Mouse (Mus musculus): ENCODE results near the gene Anxa11.
"Not testable (repeated sequence)": the region's sequence is repeated elsewhere in the genome, so short reads cannot be mapped to it uniquely, and the experiment has no call there.

Gene Anxa11

DNA sequence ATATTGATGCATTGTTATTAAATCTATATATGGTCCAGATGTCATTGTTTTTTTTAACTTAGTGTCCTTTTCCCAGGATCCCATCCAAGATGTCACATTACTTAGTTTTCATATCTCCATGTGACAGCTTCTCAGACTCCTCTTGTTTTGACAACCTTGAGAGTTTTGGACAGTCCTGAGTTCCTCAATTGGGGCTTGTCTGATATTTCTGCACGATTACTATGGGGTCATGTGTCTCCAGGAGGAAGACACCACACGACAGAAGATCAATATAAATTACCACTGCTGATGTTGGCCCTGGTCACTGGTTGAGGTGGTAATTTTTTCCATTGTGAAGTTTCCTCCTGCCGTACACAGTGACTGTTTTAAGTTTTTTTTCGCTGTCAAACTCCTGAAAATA lies 377 bp upstream of the Anxa11 start:
- DNase-seq (ENCODE audit: low read depth, low spot score), result no peak

DNA sequence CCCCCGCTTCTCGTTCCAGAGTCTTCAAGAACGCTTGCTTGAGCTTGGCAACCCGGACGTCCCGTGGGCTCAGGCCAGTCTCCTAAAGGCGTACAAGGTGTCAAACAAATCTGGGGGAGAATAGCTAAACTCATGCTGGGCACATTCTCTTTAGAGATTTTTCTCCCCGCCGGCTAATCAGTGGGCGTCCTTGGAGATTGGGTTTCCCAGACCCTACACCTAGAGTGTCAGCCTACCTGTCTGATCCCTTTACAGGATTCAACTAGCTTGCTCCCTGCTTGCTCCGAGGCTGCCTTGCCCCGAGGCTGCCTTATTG lies 690 bp downstream of the Anxa11 start:
- DNase-seq (ENCODE audit: low read depth, low spot score), result peak; percentile 20

GRCm38 (mm10) chr14:25844372-25844771 lies 2.4 kb downstream of the Anxa11 start:
- DNase-seq (ENCODE audit: low read depth, low spot score), result no peak

DNA sequence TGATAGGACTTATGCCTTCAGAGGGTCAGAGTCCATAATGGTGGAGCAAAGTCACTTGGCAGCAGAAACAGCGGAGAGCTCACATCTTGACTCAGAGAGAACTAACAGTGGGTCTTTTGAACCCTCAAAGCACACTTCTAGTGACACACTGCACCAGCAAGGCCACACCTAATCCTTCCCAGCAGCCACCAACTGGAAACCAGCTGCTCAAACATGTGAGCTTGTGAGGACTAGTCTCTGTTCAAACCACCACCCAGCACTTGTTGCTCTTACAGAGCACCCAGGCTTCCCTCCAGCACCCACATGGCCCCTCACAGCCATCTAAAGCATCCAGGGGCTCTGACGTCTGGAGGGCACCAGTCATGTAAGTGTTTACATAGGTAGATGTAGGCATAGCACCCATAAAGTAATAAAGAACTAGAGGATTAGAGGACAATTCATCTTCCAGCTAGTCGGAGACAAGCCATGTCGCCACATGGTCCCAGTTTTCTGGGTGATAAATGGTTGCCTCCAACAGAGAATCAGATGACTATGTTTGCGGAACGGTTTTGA lies 4.0 kb downstream of the Anxa11 start:
- DNase-seq (ENCODE audit: low read depth, low spot score), result no peak

GRCm38 (mm10) chr14:25846516-25846915 lies 4.6 kb downstream of the Anxa11 start:
- DNase-seq (ENCODE audit: low read depth, low spot score), result no peak

GRCm38 (mm10) chr14:25847660-25848059 lies 5.7 kb downstream of the Anxa11 start:
- DNase-seq (ENCODE audit: low read depth, low spot score), result no peak

GRCm38 (mm10) chr14:25848237-25848636 lies 6.3 kb downstream of the Anxa11 start:
- no peak for DNase-seq (ENCODE audit: low read depth, low spot score)

DNA sequence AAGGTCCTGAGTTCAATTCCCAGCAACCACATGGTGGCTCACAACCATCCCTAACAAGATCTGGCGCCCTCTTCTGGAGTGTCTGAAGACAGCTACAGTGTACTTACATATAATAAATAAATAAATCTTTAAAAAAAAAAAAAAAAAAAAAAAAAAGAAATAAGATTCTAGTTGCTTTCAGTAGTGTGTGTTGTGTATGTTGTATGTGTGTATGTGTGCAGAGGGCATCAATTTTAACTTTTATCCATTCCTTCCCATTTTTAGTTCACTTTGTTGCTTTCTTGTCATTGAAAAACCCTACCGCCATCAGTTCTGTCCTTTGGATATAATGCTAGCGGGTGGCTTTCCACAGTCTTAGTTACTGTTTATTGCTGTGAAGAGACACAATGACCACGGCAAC lies 6.8 kb downstream of the Anxa11 start:
- DNase-seq (ENCODE audit: low read depth, low spot score), result not testable (repeated sequence)

- DNase-seq (ENCODE audit: low read depth, low spot score), result no peak
These were observed 8.5 kb downstream of the Anxa11 start for GRCm38 (mm10) chr14:25850433-25850832.

- DNase-seq (ENCODE audit: low read depth, low spot score), result no peak
These were observed 9.2 kb downstream of the Anxa11 start for GRCm38 (mm10) chr14:25851189-25851588.

GRCm38 (mm10) chr14:25852121-25852561 lies 10.2 kb downstream of the Anxa11 start:
- DNase-seq (ENCODE audit: low read depth, low spot score), result no peak

DNA sequence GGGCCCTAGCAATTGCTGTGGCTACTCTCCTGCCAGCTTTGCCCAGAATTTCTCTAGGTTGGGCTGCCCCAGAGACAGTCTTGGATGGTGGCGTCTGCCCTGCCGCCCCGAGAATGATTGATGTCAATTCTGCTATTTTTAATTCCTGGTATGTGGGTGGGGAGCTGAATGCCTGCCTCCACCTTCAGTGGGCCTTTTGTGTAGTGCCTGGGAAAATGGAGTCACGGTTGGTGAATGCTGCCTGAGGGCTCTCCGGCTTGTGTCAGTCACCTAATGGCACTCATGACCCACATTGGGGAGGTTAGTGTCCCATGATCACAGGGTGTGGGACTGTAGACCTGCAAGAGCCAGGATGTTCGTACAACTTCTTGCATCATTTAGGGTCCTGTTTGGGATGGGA lies 11.3 kb downstream of the Anxa11 start:
- DNase-seq (ENCODE audit: low read depth, low spot score), result no peak

- no peak for DNase-seq (ENCODE audit: low read depth, low spot score)
These were observed 11.9 kb downstream of the Anxa11 start for GRCm38 (mm10) chr14:25853717-25854452.

- DNase-seq (ENCODE audit: low read depth, low spot score), result peak; percentile 74
These were observed 13.4 kb downstream of the Anxa11 start for GRCm38 (mm10) chr14:25855241-25855885.

- peak; percentile 38 for DNase-seq (ENCODE audit: low read depth, low spot score)
These were observed 15.2 kb downstream of the Anxa11 start for GRCm38 (mm10) chr14:25857168-25857621.

DNA sequence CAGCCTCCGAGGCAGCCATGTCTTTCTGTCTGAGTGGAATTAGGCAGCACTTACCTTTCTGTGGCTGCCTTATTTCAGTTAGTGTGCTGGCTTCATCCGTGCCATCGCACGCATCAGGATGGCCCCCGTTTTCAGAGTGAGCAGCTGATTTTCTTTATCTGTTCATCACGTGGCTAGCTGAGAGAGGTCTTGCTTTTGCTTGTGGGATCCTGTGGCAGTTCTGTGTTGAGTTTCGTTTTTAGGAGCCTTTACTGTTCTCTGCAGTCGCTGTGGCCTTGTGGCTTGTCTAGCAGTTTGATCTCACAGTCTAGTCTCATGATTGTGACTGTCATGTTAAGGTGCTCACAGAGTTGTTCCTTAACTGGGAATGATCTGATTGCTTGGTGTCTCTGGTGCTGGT lies 16.0 kb downstream of the Anxa11 start:
- peak; percentile 71 for DNase-seq (ENCODE audit: low read depth, low spot score)

GRCm38 (mm10) chr14:25861771-25862530 lies 20.0 kb downstream of the Anxa11 start:
- peak; percentile 72 for DNase-seq (ENCODE audit: low read depth, low spot score)

DNA sequence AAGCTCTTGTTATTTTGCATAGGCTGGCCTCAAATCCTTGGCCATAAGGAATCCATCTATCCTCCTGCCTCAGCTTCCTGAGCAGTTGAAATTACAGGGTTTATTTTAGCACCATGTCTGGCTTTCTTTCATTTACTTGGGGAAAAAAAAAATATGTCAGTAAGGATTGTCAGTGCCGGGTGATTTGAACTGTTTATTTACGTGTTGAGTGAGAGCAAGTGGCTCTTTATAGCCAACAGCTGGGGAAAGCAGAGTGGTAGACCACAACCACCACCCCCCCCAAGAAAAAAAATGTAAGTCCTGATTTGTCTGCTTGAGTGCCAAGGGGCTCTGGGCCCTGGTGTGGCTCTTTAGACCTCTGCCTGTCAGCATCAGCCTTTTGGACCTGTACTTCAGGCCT lies 21.8 kb downstream of the Anxa11 start:
- DNase-seq (ENCODE audit: low read depth, low spot score), result no peak

DNA sequence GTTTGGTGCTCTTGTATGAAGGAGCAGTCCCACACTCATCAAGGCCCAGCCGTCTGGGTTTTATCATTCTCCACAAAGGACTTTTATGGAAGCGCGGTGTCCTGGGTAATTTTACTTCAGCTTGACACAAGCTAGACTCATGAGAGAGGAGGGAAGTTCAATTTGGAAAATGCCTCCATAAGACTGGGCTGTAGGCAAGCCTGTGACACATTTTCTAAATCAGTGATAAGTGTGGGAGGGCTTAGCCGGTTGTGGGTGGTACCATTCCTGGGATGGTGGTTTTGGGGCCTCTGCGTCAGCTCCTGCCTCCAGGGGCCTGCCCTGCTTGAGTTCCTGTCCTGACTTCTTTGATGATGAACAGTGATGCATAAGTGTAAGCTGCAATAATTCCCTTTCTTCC lies 23.3 kb downstream of the Anxa11 start:
- no peak for DNase-seq (ENCODE audit: low read depth, low spot score)

- DNase-seq (ENCODE audit: low read depth, low spot score), result no peak
These were observed 24.4 kb downstream of the Anxa11 start for GRCm38 (mm10) chr14:25866384-25866783.

- DNase-seq (ENCODE audit: low read depth, low spot score), result no peak
These were observed 24.9 kb downstream of the Anxa11 start for GRCm38 (mm10) chr14:25866832-25867231.

DNA sequence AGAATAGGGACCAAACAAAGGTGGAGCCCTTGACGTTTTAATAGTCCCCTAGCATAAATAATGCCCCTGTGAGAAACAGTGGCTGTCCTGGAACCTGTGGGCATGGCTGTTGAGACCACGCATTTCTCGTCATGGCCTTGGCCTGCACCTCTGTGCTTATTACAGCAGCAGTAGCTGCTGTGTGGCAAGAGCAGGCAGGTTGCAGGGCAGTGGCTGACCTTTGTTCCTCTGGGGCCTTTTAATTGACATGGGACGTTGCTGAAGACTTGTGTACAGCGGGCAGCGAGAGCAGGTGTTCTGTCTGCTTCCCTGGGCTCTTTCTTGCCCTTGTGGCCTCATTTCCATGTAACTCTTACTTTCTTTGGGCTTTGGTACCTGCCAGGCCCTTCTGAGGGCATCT lies 25.9 kb downstream of the Anxa11 start:
- no peak for DNase-seq (ENCODE audit: low read depth, low spot score)
